Mouse (Mus musculus) adrenal gland, postnatal 36 days (tissue): Measurements from ENCODE around the gene Vangl1. TPM values are rescaled to one million over a fixed set of nuclear protein-coding genes. Genes with fewer than 3 reads are reported as not detected.

Experiments
- total RNA-seq, 2 experiments: library from RNA; stranded (reverse); gene quantifications; 2 replicates each; pipeline ENCODE4 v1.2.3; 2021

The Vangl1 gene
- total RNA-seq, 2 experiments from 2014 or later: 30.4 to 33.9 TPM

Other genes with a start within 250 kb of the Vangl1 start
- gene Nhlh2, start 194.6 kb downstream of the Vangl1 start, total RNA-seq: not detected
- 1 to 10 TPM in 1 of 2 experiments, under 1 TPM in 1; 0.69 to 1.3 TPM for gene Casq2, start 118.3 kb downstream of the Vangl1 start, total RNA-seq